Comparison of ENCODE assay signal across 16 mouse cellular contexts in the genomic region with DNA sequence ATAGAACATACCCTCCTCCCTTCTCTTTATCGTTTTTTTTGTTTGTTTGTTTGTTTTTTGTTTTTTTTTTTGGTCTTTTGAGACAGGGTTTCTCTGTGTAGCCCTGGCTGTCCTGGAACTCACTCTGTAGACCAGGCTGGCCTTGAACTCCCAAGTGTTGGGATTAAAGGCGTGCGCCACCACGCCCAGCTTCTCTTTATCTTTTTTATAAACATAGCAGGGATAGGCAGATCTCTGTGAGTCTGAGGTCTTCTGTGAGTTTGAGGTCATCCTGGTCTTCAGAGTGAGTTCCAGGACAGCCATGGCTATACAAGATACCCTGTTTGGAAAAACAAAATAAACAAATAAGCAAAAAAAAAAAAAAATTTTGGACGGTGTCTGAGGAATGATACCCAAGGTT.
"Had no signal": no experiment of that assay in that cellular context is flagged by ENCODE, and none has a peak within 500 bp of the region (broad histone marks: within the 10 kb centered on the region; RNA-seq: fewer than 3 reads in every experiment).

No protein-coding gene starts in this region.

- H3K9ac ChIP-seq: kidney, embryonic 15.5 days; limb, embryonic 12.5 days; limb, embryonic 15.5 days; liver, embryonic 14.5 days; liver, postnatal 0 days; lung, embryonic 14.5 days; midbrain, embryonic 15.5 days; neural tube, embryonic 12.5 days; neural tube, embryonic 15.5 days; stomach, embryonic 15.5 days had no signal

- H3K27me3 ChIP-seq: kidney, embryonic 15.5 days; limb, embryonic 12.5 days; limb, embryonic 15.5 days; megakaryocyte, embryonic 14.5 days; midbrain, embryonic 15.5 days; neural tube, embryonic 12.5 days; neural tube, embryonic 15.5 days; stomach, embryonic 15.5 days had no signal

- DNase-seq: left cerebral cortex, postnatal 4 days; liver, postnatal 0 days; right cerebral cortex, adult 18-20 months; right cerebral cortex, postnatal 4 days; thymus, adult 2 months; thymus, postnatal 25 days had no signal

- H3K27ac ChIP-seq: kidney, embryonic 15.5 days; limb, embryonic 12.5 days; limb, embryonic 15.5 days; liver, embryonic 14.5 days; midbrain, embryonic 15.5 days; neural tube, embryonic 12.5 days; neural tube, embryonic 15.5 days; stomach, embryonic 15.5 days had no signal

- H3K9me3 ChIP-seq: kidney, embryonic 15.5 days; limb, embryonic 15.5 days; midbrain, embryonic 15.5 days; neural tube, embryonic 12.5 days; neural tube, embryonic 15.5 days; stomach, embryonic 15.5 days had no signal

- H3K36me3 ChIP-seq: kidney, embryonic 15.5 days; limb, embryonic 12.5 days; limb, embryonic 15.5 days; midbrain, embryonic 15.5 days; neural tube, embryonic 12.5 days; neural tube, embryonic 15.5 days; stomach, embryonic 15.5 days had no signal

- H3K4me3 ChIP-seq: kidney, embryonic 15.5 days; limb, embryonic 12.5 days; limb, embryonic 15.5 days; megakaryocyte, embryonic 14.5 days; midbrain, embryonic 15.5 days; neural tube, embryonic 12.5 days; neural tube, embryonic 15.5 days; stomach, embryonic 15.5 days had no signal

- H3K4me1 ChIP-seq: megakaryocyte, embryonic 14.5 days had no signal
